Mouse (Mus musculus): ENCODE measurements around the gene Ppp6r2. TPM values are rescaled to one million over a fixed set of nuclear protein-coding genes. Genes with fewer than 3 reads are reported as not detected.

Gene Ppp6r2
- polyA plus RNA-seq, 1 experiment from 2014 or later = 45.7 TPM

- Histone ChIP-seq H3K4me3 (no peak overlapping the region), H3K9me3 (no peaks in the 10 kb centered on the region), H3K27ac (no peak overlapping the region), H3K4me1 (replicated peaks) (peaks cover 46% of the 10 kb centered on the region), H3K36me3 (peaks cover 57% of the 10 kb centered on the region), H3K27me3 (ENCODE audit: insufficient read depth, poor library complexity, severe bottlenecking) (no peaks in the 10 kb centered on the region)
- 88% methylated on average over 5 of the region's 5 CpGs for WGBS
- no peak for DNase-seq (ENCODE audit: low spot score)
Observed at GRCm38 (mm10) chr15:89184937-89185227, 26.5 kb upstream of the Ppp6r2 start.

- H3K27ac ChIP-seq = peak overlapping the region; percentile 100
- WGBS = 21% methylated on average over 6 of the region's 6 CpGs
- H3K4me3 ChIP-seq = peak overlapping the region; percentile 95
- H3K27me3 ChIP-seq (ENCODE audit: insufficient read depth, poor library complexity, severe bottlenecking) = no peaks in the 10 kb centered on the region
- no peaks in the 10 kb centered on the region for H3K9me3 ChIP-seq
- peak; percentile 63 for DNase-seq (ENCODE audit: low spot score)
- peaks cover 29% of the 10 kb centered on the region for H3K36me3 ChIP-seq
- H3K4me1 ChIP-seq (replicated peaks) = peaks cover 23% of the 10 kb centered on the region
Observed at GRCm38 (mm10) chr15:89195261-89195681, 16.1 kb upstream of the Ppp6r2 start.

- Histone ChIP-seq H3K27ac (peak overlapping the region; percentile 100), H3K4me1 (replicated peaks) (peaks cover 23% of the 10 kb centered on the region), H3K36me3 (peaks cover 24% of the 10 kb centered on the region), H3K27me3 (ENCODE audit: insufficient read depth, poor library complexity, severe bottlenecking) (no peaks in the 10 kb centered on the region), H3K4me3 (peak overlapping the region; percentile 95), H3K9me3 (no peaks in the 10 kb centered on the region)
- DNase-seq (ENCODE audit: low spot score) = peak; percentile 88
- WGBS = under 1% methylated on average over 25 of the region's 25 CpGs
Observed at GRCm38 (mm10) chr15:89195690-89196312, 15.6 kb upstream of the Ppp6r2 start.

- peaks cover 23% of the 10 kb centered on the region for H3K4me1 ChIP-seq (replicated peaks)
- peak within 1 kb of the TSS; percentile 95 for H3K4me3 ChIP-seq
- H3K27me3 ChIP-seq (ENCODE audit: insufficient read depth, poor library complexity, severe bottlenecking) = no peaks in the 10 kb centered on the region
- DNase-seq (ENCODE audit: low spot score) = peak; percentile 97
- peaks cover 19% of the 10 kb centered on the region for H3K36me3 ChIP-seq
- WGBS = under 1% methylated on average over 38 of the region's 38 CpGs
- no peaks in the 10 kb centered on the region for H3K9me3 ChIP-seq
- peak within 1 kb of the TSS; percentile 100 for H3K27ac ChIP-seq
Observed at GRCm38 (mm10) chr15:89196313-89196706, 15.0 kb upstream of the Ppp6r2 start, which contains the start of gene Dennd6b. Dennd6b (minus strand) TSS chr15:89196496.

GRCm38 (mm10) chr15:89197056-89197455, 14.3 kb upstream of the Ppp6r2 start:
- peaks cover 23% of the 10 kb centered on the region for H3K4me1 ChIP-seq (replicated peaks)
- H3K36me3 ChIP-seq = peaks cover 15% of the 10 kb centered on the region
- H3K27ac ChIP-seq = peak overlapping the region; percentile 100
- DNase-seq (ENCODE audit: low spot score) = no peak
- H3K9me3 ChIP-seq = peaks cover 3% of the 10 kb centered on the region
- H3K27me3 ChIP-seq (ENCODE audit: insufficient read depth, poor library complexity, severe bottlenecking) = no peaks in the 10 kb centered on the region
- WGBS = 75% methylated on average over 15 of the region's 15 CpGs
- peak overlapping the region; percentile 95 for H3K4me3 ChIP-seq

GRCm38 (mm10) chr15:89207457-89207856, 3.9 kb upstream of the Ppp6r2 start:
- Histone ChIP-seq H3K27me3 (ENCODE audit: insufficient read depth, poor library complexity, severe bottlenecking) (no peaks in the 10 kb centered on the region), H3K36me3 (no peaks in the 10 kb centered on the region), H3K9me3 (peaks cover 11% of the 10 kb centered on the region), H3K4me3 (no peak overlapping the region), H3K27ac (no peak overlapping the region), H3K4me1 (replicated peaks) (peaks cover 16% of the 10 kb centered on the region)
- DNase-seq (ENCODE audit: low spot score) = no peak
- 88% methylated on average over 4 of the region's 4 CpGs for WGBS

- Histone ChIP-seq H3K27ac (peak overlapping the region; percentile 88), H3K27me3 (ENCODE audit: insufficient read depth, poor library complexity, severe bottlenecking) (no peaks in the 10 kb centered on the region), H3K4me1 (replicated peaks) (peaks cover 32% of the 10 kb centered on the region), H3K9me3 (no peaks in the 10 kb centered on the region), H3K4me3 (peak overlapping the region; percentile 45), H3K36me3 (no peaks in the 10 kb centered on the region)
- WGBS = 23% methylated on average over 22 of the region's 22 CpGs
- DNase-seq (ENCODE audit: low spot score) = peak; percentile 88
Observed at GRCm38 (mm10) chr15:89209886-89210761, 1.2 kb upstream of the Ppp6r2 start.

- peak overlapping the region; percentile 91 for H3K4me3 ChIP-seq
- H3K27me3 ChIP-seq (ENCODE audit: insufficient read depth, poor library complexity, severe bottlenecking) = no peaks in the 10 kb centered on the region
- peaks cover 32% of the 10 kb centered on the region for H3K4me1 ChIP-seq (replicated peaks)
- H3K27ac ChIP-seq = peak overlapping the region; percentile 99
- WGBS = 1% methylated on average over 35 of the region's 35 CpGs
- peaks cover 5% of the 10 kb centered on the region; the same call in 1 of the 2 replicates for H3K9me3 ChIP-seq
- DNase-seq (ENCODE audit: low spot score) = no peak
- peaks cover 17% of the 10 kb centered on the region for H3K36me3 ChIP-seq
Observed at GRCm38 (mm10) chr15:89211716-89212461, 536 bp downstream of the Ppp6r2 start.

- WGBS = 58% methylated on average over 6 of the region's 6 CpGs
- peaks cover 32% of the 10 kb centered on the region for H3K4me1 ChIP-seq (replicated peaks)
- peaks cover 23% of the 10 kb centered on the region for H3K36me3 ChIP-seq
- peaks cover 5% of the 10 kb centered on the region; the same call in 1 of the 2 replicates for H3K9me3 ChIP-seq
- H3K27me3 ChIP-seq (ENCODE audit: insufficient read depth, poor library complexity, severe bottlenecking) = no peaks in the 10 kb centered on the region
- H3K4me3 ChIP-seq = peak overlapping the region; percentile 91
- peak overlapping the region; percentile 99 for H3K27ac ChIP-seq
- DNase-seq (ENCODE audit: low spot score) = no peak
Observed at GRCm38 (mm10) chr15:89212495-89212894, 1.1 kb downstream of the Ppp6r2 start.

GRCm38 (mm10) chr15:89213517-89213916, 2.2 kb downstream of the Ppp6r2 start:
- Histone ChIP-seq H3K4me1 (replicated peaks) (peaks cover 32% of the 10 kb centered on the region), H3K9me3 (peaks cover 5% of the 10 kb centered on the region; the same call in 1 of the 2 replicates), H3K27ac (no peak overlapping the region; the same call in 1 of the 2 replicates), H3K4me3 (no peak overlapping the region), H3K36me3 (peaks cover 24% of the 10 kb centered on the region), H3K27me3 (ENCODE audit: insufficient read depth, poor library complexity, severe bottlenecking) (no peaks in the 10 kb centered on the region)
- WGBS = 94% methylated on average over 3 of the region's 3 CpGs
- DNase-seq (ENCODE audit: low spot score) = no peak

GRCm38 (mm10) chr15:89214953-89215352, 3.6 kb downstream of the Ppp6r2 start:
- WGBS = 94% methylated on average over 3 of the region's 3 CpGs

GRCm38 (mm10) chr15:89215611-89216233, 4.4 kb downstream of the Ppp6r2 start:
- peaks cover 24% of the 10 kb centered on the region for H3K36me3 ChIP-seq
- no peak for DNase-seq (ENCODE audit: low spot score)
- H3K27me3 ChIP-seq (ENCODE audit: insufficient read depth, poor library complexity, severe bottlenecking) = no peaks in the 10 kb centered on the region
- peaks cover 25% of the 10 kb centered on the region for H3K4me1 ChIP-seq (replicated peaks)
- WGBS = 90% methylated on average over 2 of the region's 2 CpGs
- H3K4me3 ChIP-seq = no peak overlapping the region
- no peak overlapping the region for H3K27ac ChIP-seq
- H3K9me3 ChIP-seq = peaks cover 5% of the 10 kb centered on the region; the same call in 1 of the 2 replicates

More at GRCm38 (mm10) chr15:89214953-89215352, 3.6 kb downstream of the Ppp6r2 start:
- Histone ChIP-seq H3K4me1 (replicated peaks) (peaks cover 30% of the 10 kb centered on the region), H3K9me3 (peaks cover 5% of the 10 kb centered on the region; the same call in 1 of the 2 replicates), H3K36me3 (peaks cover 24% of the 10 kb centered on the region), H3K27me3 (ENCODE audit: insufficient read depth, poor library complexity, severe bottlenecking) (no peaks in the 10 kb centered on the region), H3K27ac (no peak overlapping the region), H3K4me3 (no peak overlapping the region)
- no peak for DNase-seq (ENCODE audit: low spot score)
